Mouse (Mus musculus): ENCODE data around the gene Adamts2.

GRCm38 (mm10) chr11:50720856-50721550, 119.1 kb downstream of the Adamts2 start:
- TF ChIP-seq POLR2A (IDR thresholded peaks at IDR 0.05; ENCODE audit: insufficient read depth, low read depth, low read length), result no peak
- no peak for TF ChIP-seq EP300 (IDR thresholded peaks at IDR 0.05; ENCODE audit: insufficient read depth, low read depth, low read length)
